Mouse (Mus musculus): ENCODE measurements around the gene Pga5.
A peak's percentile ranks its signal among the peaks of the same experiment; 100 is the strongest.

The Pga5 gene

DNA sequence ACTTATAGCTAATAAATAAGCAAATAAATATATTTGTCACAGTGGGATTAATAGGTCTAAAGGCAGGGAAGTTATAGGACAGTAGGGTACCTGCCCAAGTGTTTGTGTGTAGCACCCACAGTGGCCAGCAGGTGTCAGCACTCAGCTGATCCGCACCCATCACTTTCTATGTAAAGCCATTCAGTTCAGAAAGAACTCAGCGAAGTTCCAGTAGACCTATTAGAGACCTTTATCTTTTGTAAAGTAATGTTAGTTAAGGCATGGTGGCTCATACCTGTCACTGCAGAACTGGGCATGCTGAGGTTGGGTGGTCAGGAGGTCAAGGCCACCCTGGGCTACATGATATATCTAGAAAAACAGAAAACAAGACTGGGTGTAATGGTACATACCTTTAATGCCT is 12.4 kb downstream of the Pga5 start:
- DNase-seq (ENCODE audit: extremely low spot score) = peak; percentile 44

DNA sequence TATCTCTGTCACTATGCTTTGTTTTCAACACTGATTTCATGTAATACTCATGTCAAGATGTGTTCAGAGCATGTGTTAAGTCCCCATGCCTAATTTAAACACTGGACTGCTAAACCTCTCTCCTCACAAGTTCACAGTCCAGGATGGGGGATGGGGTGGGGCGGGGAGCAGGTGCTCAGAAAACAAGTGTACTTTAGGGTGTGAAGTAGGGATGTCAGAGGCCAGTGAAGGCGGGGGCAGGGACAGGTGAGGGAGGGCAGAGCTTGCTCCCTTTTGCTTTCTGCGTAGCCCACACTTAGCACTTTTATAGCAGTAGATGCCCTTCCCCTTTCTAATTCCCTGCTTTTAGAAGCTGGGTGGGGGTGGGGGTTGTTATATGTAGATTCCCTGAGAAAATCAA is 12.8 kb downstream of the Pga5 start:
- no peak for DNase-seq (ENCODE audit: extremely low spot score)

DNA sequence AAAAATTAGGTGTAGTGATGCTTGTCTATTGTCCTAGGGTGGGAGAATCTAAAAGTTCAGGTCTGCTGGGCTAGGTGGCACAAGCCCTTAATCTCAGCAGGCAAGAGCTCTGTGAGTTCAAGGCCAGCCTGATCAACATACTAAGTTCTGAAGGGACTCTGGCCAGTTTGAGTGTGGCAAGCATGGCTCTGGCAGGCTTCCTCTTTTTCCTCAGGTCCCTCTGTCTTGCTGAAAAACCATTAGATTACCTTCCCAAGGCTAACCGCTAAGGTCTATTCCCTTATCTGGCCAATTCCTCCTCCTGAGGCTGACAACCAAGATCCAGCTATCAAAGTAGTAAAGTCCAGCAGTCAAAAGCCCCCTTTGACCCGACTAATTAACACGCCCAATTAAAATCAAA is 15.2 kb downstream of the Pga5 start:
- DNase-seq (ENCODE audit: extremely low spot score) = no peak

- DNase-seq (ENCODE audit: extremely low spot score) = no peak
These were observed 16.0 kb downstream of the Pga5 start for GRCm38 (mm10) chr19:10661919-10662318.

- DNase-seq (ENCODE audit: extremely low spot score) = no peak
These were observed 16.5 kb downstream of the Pga5 start for GRCm38 (mm10) chr19:10661373-10661772.

- no peak for DNase-seq (ENCODE audit: extremely low spot score)
These were observed 19.5 kb downstream of the Pga5 start for GRCm38 (mm10) chr19:10658406-10658805.

GRCm38 (mm10) chr19:10657742-10658141 is 20.1 kb downstream of the Pga5 start:
- no peak for DNase-seq (ENCODE audit: extremely low spot score)

DNA sequence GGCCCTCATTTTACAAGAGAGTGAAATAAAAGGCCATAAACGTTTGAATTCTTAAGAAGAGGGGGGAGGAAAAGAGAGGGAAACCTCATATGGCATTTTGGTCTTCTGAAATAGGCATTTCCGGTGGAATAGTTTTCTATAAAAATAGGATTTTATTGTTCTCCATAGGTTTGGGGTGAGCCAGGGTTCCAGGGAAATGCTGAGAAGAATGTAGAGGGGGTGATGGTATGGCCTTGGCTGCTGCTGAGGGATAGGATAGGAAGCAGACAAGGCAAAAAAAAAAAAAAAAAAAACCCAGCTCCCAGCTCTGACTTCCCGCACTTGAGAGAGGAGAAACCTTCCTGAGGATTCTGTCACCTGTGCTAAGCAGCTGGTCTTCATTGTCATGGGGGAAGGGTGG is 21.8 kb downstream of the Pga5 start:
- no peak for DNase-seq (ENCODE audit: extremely low spot score)

- DNase-seq (ENCODE audit: extremely low spot score) = no peak
These were observed 29.7 kb downstream of the Pga5 start for GRCm38 (mm10) chr19:10648156-10648555.

DNA sequence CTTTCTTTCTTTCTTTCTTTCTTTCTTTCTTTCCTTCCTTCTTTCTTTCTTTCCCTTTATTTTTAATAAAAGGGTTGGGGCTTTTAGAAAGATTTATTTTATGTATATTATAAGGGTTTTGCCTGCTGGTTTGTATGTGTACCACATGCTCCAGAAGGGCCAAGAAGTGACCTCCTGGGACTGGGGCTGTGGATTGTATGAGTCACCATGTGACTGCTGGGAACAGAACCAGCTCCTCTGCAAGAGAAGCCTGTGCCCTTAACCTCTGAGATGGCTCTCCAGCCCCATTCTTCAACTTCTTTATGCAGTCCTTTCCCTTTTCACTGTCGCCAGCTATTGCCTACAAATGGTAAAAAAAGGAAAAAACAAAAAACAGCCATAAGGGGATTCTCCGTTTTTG is 32.3 kb downstream of the Pga5 start:
- DNase-seq (ENCODE audit: extremely low spot score) = no peak

- DNase-seq (ENCODE audit: extremely low spot score) = no peak
These were observed 37.1 kb downstream of the Pga5 start for GRCm38 (mm10) chr19:10640589-10641378.

GRCm38 (mm10) chr19:10640080-10640479 is 37.8 kb downstream of the Pga5 start:
- no peak for DNase-seq (ENCODE audit: extremely low spot score)

GRCm38 (mm10) chr19:10637840-10638239 is 40.0 kb downstream of the Pga5 start:
- no peak for DNase-seq (ENCODE audit: extremely low spot score)

- DNase-seq (ENCODE audit: extremely low spot score) = no peak
These were observed 43.0 kb downstream of the Pga5 start for GRCm38 (mm10) chr19:10634872-10635318.

- peak; percentile 72 for DNase-seq (ENCODE audit: extremely low spot score)
These were observed 43.6 kb downstream of the Pga5 start, which contains the start of gene Vwce for GRCm38 (mm10) chr19:10634106-10634871. Gene Vwce (plus strand): TSS chr19:10634213.

All from embryo, embryonic 9.5 days (tissue).